16 mouse cellular contexts compared by ENCODE assay signal in the genomic region with DNA sequence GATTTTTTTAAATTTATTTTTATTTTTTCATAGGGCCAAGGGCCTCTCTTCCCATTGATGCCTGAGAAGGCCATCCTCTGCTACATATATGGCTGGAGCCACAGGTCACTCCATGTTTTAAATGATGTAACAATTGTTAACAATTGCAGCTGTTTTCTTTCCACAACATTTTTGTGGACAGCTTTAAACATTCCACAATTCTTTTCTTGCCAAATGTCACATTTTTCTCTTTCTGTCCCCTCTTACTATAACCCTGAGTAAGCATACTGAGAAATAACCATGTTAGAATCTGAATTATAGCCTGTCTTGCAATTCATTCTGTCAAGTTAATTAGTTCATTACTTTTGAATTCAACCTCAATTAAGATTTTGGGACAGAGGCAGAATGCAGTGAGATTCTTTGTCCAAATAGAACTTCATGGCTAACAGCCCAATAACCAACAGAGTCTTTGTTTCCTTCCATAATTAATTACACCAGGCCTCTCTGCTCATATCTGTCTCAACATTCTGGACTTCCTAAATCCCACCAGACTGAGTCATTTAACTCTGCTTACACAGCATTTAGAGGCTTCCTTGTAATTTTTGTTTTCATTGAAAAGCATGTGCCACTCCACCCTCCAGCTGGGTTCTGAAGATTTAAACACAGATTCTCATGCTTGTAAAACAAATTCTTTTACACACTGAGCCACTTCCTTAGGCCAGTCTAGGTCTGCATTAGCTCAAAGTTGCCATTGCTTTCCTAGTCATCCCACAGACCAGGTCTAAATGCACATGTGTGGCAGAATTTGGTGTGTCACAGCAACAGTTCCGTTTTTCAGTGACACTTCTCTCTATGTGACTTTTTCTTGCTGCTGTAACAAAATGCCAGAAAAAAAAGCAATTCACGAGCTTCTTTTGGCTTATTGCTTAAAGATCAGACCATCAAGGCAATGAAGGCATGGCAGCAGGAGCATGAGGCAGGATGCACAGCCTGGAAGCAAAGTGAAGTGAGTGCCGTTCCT. TPM values are rescaled to one million over a fixed set of nuclear protein-coding genes. Genes with fewer than 3 reads are reported as not detected.
DNase-seq lines count a peak whose midpoint lies in the region; ATAC-seq lines count a peak whose summit lies in the region.
"Had no signal": no experiment of that assay in that cellular context is flagged by ENCODE, and none has a peak within 500 bp of the region (broad histone marks: within the 10 kb centered on the region; RNA-seq: fewer than 3 reads in every experiment).

No protein-coding gene starts in this region.

- WGBS in kidney, embryonic 15.5 days: 61% methylated on average over 3 of the region's 3 CpGs
- 66% methylated on average over 3 of the region's 3 CpGs for WGBS in forebrain, embryonic 16.5 days

- no peak overlapping the region for H3K4me2 ChIP-seq in kidney, embryonic 15.5 days
- H3K4me2 ChIP-seq in forebrain, embryonic 16.5 days (ENCODE audit: low read length): no peak overlapping the region
- H3K4me2 ChIP-seq: limb, embryonic 15.5 days; midbrain, embryonic 12.5 days had no signal

- H3K4me1 ChIP-seq in kidney, embryonic 15.5 days: no peaks in the 10 kb centered on the region
- 0 out of 2 replicates have a peak, but pooled peaks cover 3% of the 10 kb centered on the region for H3K4me1 ChIP-seq in forebrain, embryonic 16.5 days (replicated peaks; ENCODE audit: control insufficient read depth, insufficient read depth, low read length)
- H3K4me1 ChIP-seq: limb, embryonic 15.5 days; midbrain, embryonic 12.5 days had no signal

- no peak overlapping the region for H3K4me3 ChIP-seq in kidney, embryonic 15.5 days (replicated peaks)
- no peak overlapping the region for H3K4me3 ChIP-seq in forebrain, embryonic 16.5 days (replicated peaks; ENCODE audit: low read length)
- H3K4me3 ChIP-seq: limb, embryonic 15.5 days; midbrain, embryonic 12.5 days had no signal

- ATAC-seq in kidney, embryonic 15.5 days (replicated peaks; ENCODE audit: low FRiP score): peak; percentile 83
- peak; percentile 80 for ATAC-seq in forebrain, embryonic 16.5 days
- ATAC-seq in monocyte, adult 5-6 weeks (replicated peaks; ENCODE audit: insufficient number of reproducible peaks, low FRiP score, low TSS enrichment, poor library complexity, severe bottlenecking): no peak

- DNase-seq in kidney, adult 11 months: no peak
- peak; percentile 29 for DNase-seq in 3134 (ENCODE audit: extremely low read depth, insufficient read length, low spot score)
- peak; percentile 55 for DNase-seq in 416B (ENCODE audit: low read depth)
- DNase-seq in cerebellum, postnatal 36 days: no peak
- no peak for DNase-seq in cerebellum, adult 11-12 months
- DNase-seq: adrenal gland, postnatal 10 days; cerebellum, adult 9-11 months; spleen, adult 18-20 months; thymus, postnatal 4 days had no signal

- H3K36me3 ChIP-seq in kidney, embryonic 15.5 days: no peaks in the 10 kb centered on the region
- H3K36me3 ChIP-seq in forebrain, embryonic 16.5 days (ENCODE audit: control insufficient read depth, insufficient read depth): no peaks in the 10 kb centered on the region
- H3K36me3 ChIP-seq: limb, embryonic 15.5 days; midbrain, embryonic 12.5 days had no signal

- H3K9me3 ChIP-seq in kidney, embryonic 15.5 days (replicated peaks): no peaks in the 10 kb centered on the region
- no peaks in the 10 kb centered on the region for H3K9me3 ChIP-seq in forebrain, embryonic 16.5 days (ENCODE audit: control insufficient read depth, low read length)
- H3K9me3 ChIP-seq: limb, embryonic 15.5 days; midbrain, embryonic 12.5 days had no signal

- H3K9ac ChIP-seq in kidney, embryonic 15.5 days: no peak overlapping the region
- no peak overlapping the region for H3K9ac ChIP-seq in forebrain, embryonic 16.5 days (replicated peaks; ENCODE audit: low read depth, low read length)
- H3K9ac ChIP-seq: limb, embryonic 15.5 days; midbrain, embryonic 12.5 days had no signal

- H3K27ac ChIP-seq in kidney, embryonic 15.5 days: 0 out of 2 replicates have a peak overlapping the region, but pooled peaks have one; percentile 18
- no peak overlapping the region for H3K27ac ChIP-seq in forebrain, embryonic 16.5 days (ENCODE audit: low read length)
- H3K27ac ChIP-seq: limb, embryonic 15.5 days; midbrain, embryonic 12.5 days had no signal

- no peaks in the 10 kb centered on the region for H3K27me3 ChIP-seq in kidney, embryonic 15.5 days
- no peaks in the 10 kb centered on the region for H3K27me3 ChIP-seq in forebrain, embryonic 16.5 days (replicated peaks; ENCODE audit: control insufficient read depth, insufficient read depth, low read length)
- H3K27me3 ChIP-seq: limb, embryonic 15.5 days; midbrain, embryonic 12.5 days had no signal

RNA-seq across cellular contexts. Expression of gene Rgs1, which starts 18.7 kb away (rescaled TPM):
- 0.35 TPM in 1 of 2 replicates, not detected in the other for polyA plus RNA-seq in kidney, embryonic 15.5 days (2015; fragmentation: Nextera tagmentation; extraction: Ambion mirVana)
- not detected in 2 replicates for polyA plus RNA-seq in forebrain, embryonic 16.5 days (2015; fragmentation: Nextera tagmentation; extraction: Ambion mirVana)
- 965 to 1,298 TPM (median 1,158 TPM) in 3 replicates for total RNA-seq in monocyte, adult 5-6 weeks (2017)
- total RNA-seq: ES-E14; left cerebral cortex, adult 18-20 months had no signal
- polyA plus RNA-seq: midbrain, embryonic 12.5 days had no signal

Comparison
In these comparisons a context has a peak if more than half of its experiments do, and no peak if none do; other contexts are left out.
1. DNase-seq: peak in 3134 (single experiment) and 416B (single experiment); none in kidney, adult 11 months (single experiment), cerebellum, postnatal 36 days (0 of 2) and cerebellum, adult 11-12 months (single experiment).